Mouse (Mus musculus): Measurements from ENCODE around the gene Spryd7. TPM values are rescaled to one million over a fixed set of nuclear protein-coding genes. Genes with fewer than 3 reads are reported as not detected.
A peak's percentile ranks its signal among the peaks of the same experiment; 100 is the strongest.

Gene Spryd7
- polyA plus RNA-seq, 1 experiment from 2014 or later: 15.4 TPM

GRCm38 (mm10) chr14:61529533-61529932 lies 27.2 kb downstream of the Spryd7 start:
- WGBS: 89% methylated on average over 7 of the region's 7 CpGs
- Histone ChIP-seq H3K36me3 (ENCODE audit: control insufficient read depth, insufficient read depth, low read length) (no peaks in the 10 kb centered on the region), H3K9ac (ENCODE audit: low read length) (no peak overlapping the region), H3K4me3 (ENCODE audit: low read depth, low read length) (no peak overlapping the region), H3K27ac (replicated peaks; ENCODE audit: low read depth, low read length) (no peak overlapping the region), H3K9me3 (ENCODE audit: control insufficient read depth, low read length) (no peaks in the 10 kb centered on the region), H3K4me1 (ENCODE audit: control insufficient read depth, insufficient read depth, low read length) (no peaks in the 10 kb centered on the region), H3K27me3 (ENCODE audit: control insufficient read depth, insufficient read depth, low read length) (no peaks in the 10 kb centered on the region), H3K4me2 (ENCODE audit: low read depth, severe bottlenecking) (no peak overlapping the region)
- DNase-seq (ENCODE audit: low spot score): no peak
- ATAC-seq (ENCODE audit: insufficient number of reproducible peaks, low FRiP score, low TSS enrichment, low read depth): no peak

GRCm38 (mm10) chr14:61526006-61526405 lies 30.7 kb downstream of the Spryd7 start:
- no peak overlapping the region for H3K27ac ChIP-seq (replicated peaks; ENCODE audit: low read depth, low read length)
- ATAC-seq (ENCODE audit: insufficient number of reproducible peaks, low FRiP score, low TSS enrichment, low read depth) (no peak), DNase-seq (ENCODE audit: low spot score) (no peak)
- no peak overlapping the region for H3K9ac ChIP-seq (ENCODE audit: low read length)
- no peaks in the 10 kb centered on the region for H3K9me3 ChIP-seq (ENCODE audit: control insufficient read depth, low read length)
- no peaks in the 10 kb centered on the region for H3K27me3 ChIP-seq (ENCODE audit: control insufficient read depth, insufficient read depth, low read length)
- H3K4me3 ChIP-seq (ENCODE audit: low read depth, low read length): no peak overlapping the region
- H3K4me2 ChIP-seq (ENCODE audit: low read depth, severe bottlenecking): no peak overlapping the region
- WGBS: 87% methylated on average over 2 of the region's 2 CpGs
- H3K36me3 ChIP-seq (ENCODE audit: control insufficient read depth, insufficient read depth, low read length): no peaks in the 10 kb centered on the region
- H3K4me1 ChIP-seq (ENCODE audit: control insufficient read depth, insufficient read depth, low read length): no peaks in the 10 kb centered on the region

GRCm38 (mm10) chr14:61523821-61524220 lies 32.9 kb downstream of the Spryd7 start:
- DNase-seq (ENCODE audit: low spot score) (no peak), ATAC-seq (ENCODE audit: insufficient number of reproducible peaks, low FRiP score, low TSS enrichment, low read depth) (no peak)
- Histone ChIP-seq H3K4me3 (ENCODE audit: low read depth, low read length) (no peak overlapping the region), H3K4me2 (ENCODE audit: low read depth, severe bottlenecking) (no peak overlapping the region), H3K9me3 (ENCODE audit: control insufficient read depth, low read length) (no peaks in the 10 kb centered on the region), H3K4me1 (ENCODE audit: control insufficient read depth, insufficient read depth, low read length) (no peaks in the 10 kb centered on the region), H3K36me3 (ENCODE audit: control insufficient read depth, insufficient read depth, low read length) (no peaks in the 10 kb centered on the region), H3K9ac (ENCODE audit: low read length) (no peak overlapping the region), H3K27ac (replicated peaks; ENCODE audit: low read depth, low read length) (no peak overlapping the region), H3K27me3 (ENCODE audit: control insufficient read depth, insufficient read depth, low read length) (no peaks in the 10 kb centered on the region)
- 90% methylated on average over 2 of the region's 2 CpGs for WGBS

GRCm38 (mm10) chr14:61518659-61519480 lies 37.8 kb downstream of the Spryd7 start:
- H3K9me3 ChIP-seq (ENCODE audit: control insufficient read depth, low read length): no peaks in the 10 kb centered on the region
- H3K9ac ChIP-seq (ENCODE audit: low read length): no peak overlapping the region
- H3K4me3 ChIP-seq (ENCODE audit: low read depth, low read length): no peak overlapping the region
- no peaks in the 10 kb centered on the region for H3K27me3 ChIP-seq (ENCODE audit: control insufficient read depth, insufficient read depth, low read length)
- ATAC-seq (ENCODE audit: insufficient number of reproducible peaks, low FRiP score, low TSS enrichment, low read depth): no peak
- no peak for DNase-seq (ENCODE audit: low spot score)
- H3K4me1 ChIP-seq (ENCODE audit: control insufficient read depth, insufficient read depth, low read length): no peaks in the 10 kb centered on the region
- H3K36me3 ChIP-seq (ENCODE audit: control insufficient read depth, insufficient read depth, low read length): no peaks in the 10 kb centered on the region
- H3K27ac ChIP-seq (replicated peaks; ENCODE audit: low read depth, low read length): no peak overlapping the region
- H3K4me2 ChIP-seq (ENCODE audit: low read depth, severe bottlenecking): no peak overlapping the region
- 85% methylated on average over 10 of the region's 10 CpGs for WGBS

- no peak overlapping the region for H3K9ac ChIP-seq (ENCODE audit: low read length)
- no peak for DNase-seq (ENCODE audit: low spot score)
These were observed 39.9 kb downstream of the Spryd7 start for GRCm38 (mm10) chr14:61516471-61517426.

GRCm38 (mm10) chr14:61511494-61511893 lies 45.2 kb downstream of the Spryd7 start:
- H3K9me3 ChIP-seq (ENCODE audit: control insufficient read depth, low read length): no peaks in the 10 kb centered on the region; the same call in 1 of the 2 replicates
- no peaks in the 10 kb centered on the region for H3K27me3 ChIP-seq (ENCODE audit: control insufficient read depth, insufficient read depth, low read length)
- no peaks in the 10 kb centered on the region for H3K36me3 ChIP-seq (ENCODE audit: control insufficient read depth, insufficient read depth, low read length)
- no peak overlapping the region for H3K27ac ChIP-seq (replicated peaks; ENCODE audit: low read depth, low read length)
- no peak for DNase-seq (ENCODE audit: low spot score)
- no peaks in the 10 kb centered on the region for H3K4me1 ChIP-seq (ENCODE audit: control insufficient read depth, insufficient read depth, low read length)
- no peak overlapping the region for H3K4me2 ChIP-seq (ENCODE audit: low read depth, severe bottlenecking)
- H3K9ac ChIP-seq (ENCODE audit: low read length): no peak overlapping the region
- 76% methylated on average over 2 of the region's 2 CpGs for WGBS
- no peak for ATAC-seq (ENCODE audit: insufficient number of reproducible peaks, low FRiP score, low TSS enrichment, low read depth)
- H3K4me3 ChIP-seq (ENCODE audit: low read depth, low read length): no peak overlapping the region

More at GRCm38 (mm10) chr14:61516471-61517426, 39.9 kb downstream of the Spryd7 start:
- Histone ChIP-seq H3K4me3 (ENCODE audit: low read depth, low read length) (no peak overlapping the region), H3K4me1 (ENCODE audit: control insufficient read depth, insufficient read depth, low read length) (no peaks in the 10 kb centered on the region), H3K27me3 (ENCODE audit: control insufficient read depth, insufficient read depth, low read length) (no peaks in the 10 kb centered on the region), H3K36me3 (ENCODE audit: control insufficient read depth, insufficient read depth, low read length) (no peaks in the 10 kb centered on the region), H3K9me3 (ENCODE audit: control insufficient read depth, low read length) (no peaks in the 10 kb centered on the region), H3K27ac (replicated peaks; ENCODE audit: low read depth, low read length) (no peak overlapping the region), H3K4me2 (ENCODE audit: low read depth, severe bottlenecking) (no peak overlapping the region)
- no peak for ATAC-seq (ENCODE audit: insufficient number of reproducible peaks, low FRiP score, low TSS enrichment, low read depth)
- WGBS: 82% methylated on average over 9 of the region's 9 CpGs

- WGBS: 44% methylated on average over 20 of the region's 20 CpGs
- DNase-seq (ENCODE audit: low spot score) (peak; percentile 85), ATAC-seq (ENCODE audit: insufficient number of reproducible peaks, low FRiP score, low TSS enrichment, low read depth) (no peak)
- H3K9me3 ChIP-seq (ENCODE audit: control insufficient read depth, low read length): no peaks in the 10 kb centered on the region
- no peaks in the 10 kb centered on the region for H3K36me3 ChIP-seq (ENCODE audit: control insufficient read depth, insufficient read depth, low read length)
- no peaks in the 10 kb centered on the region for H3K4me1 ChIP-seq (ENCODE audit: control insufficient read depth, insufficient read depth, low read length)
- no peaks in the 10 kb centered on the region for H3K27me3 ChIP-seq (ENCODE audit: control insufficient read depth, insufficient read depth, low read length)
- H3K9ac ChIP-seq (ENCODE audit: low read length): no peak overlapping the region
- no peak overlapping the region for H3K27ac ChIP-seq (replicated peaks; ENCODE audit: low read depth, low read length)
- H3K4me3 ChIP-seq (ENCODE audit: low read depth, low read length): no peak overlapping the region
- H3K4me2 ChIP-seq (ENCODE audit: low read depth, severe bottlenecking): no peak overlapping the region
These were observed 58.8 kb downstream of the Spryd7 start for GRCm38 (mm10) chr14:61497716-61498490.
